Mouse (Mus musculus) NIH3T3 (cell line): ENCODE measurements around the gene Speer4f1.
A peak's percentile ranks its signal among the peaks of the same experiment; 100 is the strongest.
"Not testable (repeated sequence)": the region's sequence is repeated elsewhere in the genome, so short reads cannot be mapped to it uniquely, and the experiment has no call there.

Source experiments
- DNase-seq: peaks from one replicate; pipeline ENCODE4 v3.0.0-alpha.2; 2012; ENCODE audit warnings: low read depth

The Speer4f1 gene

DNA sequence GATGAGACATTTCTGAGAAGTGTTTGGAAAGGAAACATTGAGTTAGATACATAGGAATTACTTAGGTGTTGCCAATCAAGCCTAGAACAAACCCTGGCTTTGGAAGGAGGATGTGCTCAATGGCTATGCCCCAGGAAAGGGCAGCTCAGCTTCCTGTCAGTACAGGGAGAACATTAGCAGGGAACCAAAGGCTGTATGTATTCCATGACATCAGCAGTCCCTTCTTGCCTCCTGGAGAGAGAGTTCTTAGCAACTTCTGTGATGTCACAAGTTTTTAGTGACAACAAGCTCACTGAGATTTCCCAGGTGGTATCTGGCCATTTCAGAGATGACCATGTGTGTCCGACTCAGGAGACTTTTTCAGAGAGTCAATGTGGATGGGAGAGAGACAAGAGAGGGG lies at the start of gene Speer4f1:
Gene Speer4f1 (plus strand): TSS at position 301 of the 400 bp plus-strand sequence.
- DNase-seq: not testable (repeated sequence)

DNA sequence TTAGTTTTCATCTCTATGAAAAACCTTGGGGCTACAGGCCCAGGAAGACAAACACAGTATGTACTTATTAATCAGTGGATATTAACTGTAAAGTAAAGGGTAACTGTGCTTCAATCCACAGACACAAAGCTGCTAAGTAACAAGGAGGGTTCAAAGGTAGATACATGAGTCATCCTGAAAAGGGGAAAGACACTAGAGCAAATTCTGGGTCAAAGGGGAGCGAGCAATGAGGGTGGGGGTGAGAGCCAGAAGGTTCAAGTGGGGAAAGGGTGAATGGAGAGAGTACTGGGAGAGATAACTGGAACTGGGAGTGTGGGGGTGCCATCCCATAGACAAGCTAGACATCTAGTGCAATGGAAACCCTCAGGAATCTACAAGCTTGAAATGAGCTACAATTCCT lies 49.0 kb upstream of the Speer4f1 start:
- DNase-seq: no peak

DNA sequence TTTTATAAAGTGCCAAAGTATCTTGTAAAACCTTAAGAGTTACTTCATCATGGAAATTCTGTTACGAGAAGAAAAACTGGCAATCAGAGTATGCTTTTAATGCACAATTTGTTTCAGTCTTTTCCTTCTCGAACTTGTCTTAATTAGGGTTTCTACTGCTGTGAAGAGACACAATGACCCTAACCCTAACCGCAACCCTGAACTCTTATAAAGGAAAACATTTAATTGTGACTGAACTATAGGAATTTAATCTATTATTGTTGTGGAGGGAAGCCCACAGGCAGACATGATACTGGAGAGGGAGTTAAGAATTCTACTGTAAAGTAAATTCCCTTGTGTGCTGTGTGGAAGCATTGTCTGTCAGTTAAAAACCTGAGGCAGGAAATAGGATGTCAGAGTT lies 41.2 kb upstream of the Speer4f1 start:
- no peak for DNase-seq

DNA sequence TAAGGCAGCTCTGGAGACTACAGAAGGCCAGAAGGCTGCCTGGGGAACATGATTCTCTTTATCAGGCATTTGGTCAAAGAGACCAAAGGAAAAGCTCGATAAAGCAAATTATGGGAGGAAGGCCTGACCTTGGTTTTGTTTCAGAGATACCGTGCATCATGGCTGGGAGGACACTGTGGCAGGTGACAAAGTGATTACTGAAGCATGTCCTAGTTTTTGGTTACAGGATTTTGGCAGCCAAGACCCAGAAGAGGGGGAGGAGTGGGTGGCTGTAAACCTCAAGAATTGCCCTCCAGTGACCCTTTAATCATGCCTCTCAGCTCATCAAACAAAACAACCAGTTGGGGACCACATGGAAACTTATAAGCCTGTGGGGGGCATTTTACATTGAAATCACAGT lies 39.7 kb upstream of the Speer4f1 start:
- DNase-seq: no peak

DNA sequence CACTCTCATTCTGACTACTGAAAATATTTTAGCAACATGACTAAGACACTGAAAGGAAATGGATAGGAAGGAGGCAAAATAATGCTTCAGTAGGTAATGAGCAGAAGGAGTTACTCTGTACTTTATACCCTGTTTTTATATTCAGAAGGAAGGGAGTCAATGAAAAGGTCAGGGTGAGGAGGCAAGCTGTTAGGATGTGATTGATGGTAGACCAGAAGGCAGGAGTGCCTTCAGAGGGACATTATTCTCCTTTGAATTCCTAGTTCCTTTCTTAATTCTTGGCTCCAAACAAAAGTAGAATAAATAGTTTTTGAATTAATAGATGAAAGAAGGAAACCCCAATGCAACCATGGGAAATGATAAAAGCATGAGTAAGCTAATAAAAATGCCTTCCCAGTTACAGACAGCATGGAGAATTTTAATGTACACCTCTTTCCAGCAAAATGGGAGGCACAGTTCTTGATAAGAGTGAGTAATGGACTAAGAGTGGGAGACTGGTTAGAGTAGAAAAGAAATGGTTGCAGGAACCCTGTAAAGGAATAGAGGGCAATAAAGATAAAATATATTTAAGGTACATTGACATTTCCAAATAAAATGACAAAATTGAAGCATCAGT lies 36.3 kb upstream of the Speer4f1 start:
- no peak for DNase-seq

DNA sequence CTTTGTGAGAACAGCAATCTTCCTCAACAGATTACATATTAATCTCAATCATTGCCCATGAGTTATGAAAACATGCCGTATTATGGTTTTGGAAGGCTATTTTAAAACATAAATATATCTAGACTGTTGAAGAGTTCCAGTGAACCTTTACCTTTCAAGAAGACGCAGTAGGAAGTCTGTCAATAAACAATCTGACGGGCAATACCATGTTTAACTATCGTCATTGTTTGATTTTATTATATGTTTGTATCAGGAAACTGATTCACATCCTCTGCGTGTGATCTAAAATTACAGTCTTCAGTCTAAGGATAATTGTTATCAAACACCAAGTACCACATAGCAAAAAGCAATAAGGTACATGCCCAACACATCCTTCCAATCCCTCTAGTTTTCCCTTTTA lies 21.8 kb upstream of the Speer4f1 start:
- DNase-seq: no peak

DNA sequence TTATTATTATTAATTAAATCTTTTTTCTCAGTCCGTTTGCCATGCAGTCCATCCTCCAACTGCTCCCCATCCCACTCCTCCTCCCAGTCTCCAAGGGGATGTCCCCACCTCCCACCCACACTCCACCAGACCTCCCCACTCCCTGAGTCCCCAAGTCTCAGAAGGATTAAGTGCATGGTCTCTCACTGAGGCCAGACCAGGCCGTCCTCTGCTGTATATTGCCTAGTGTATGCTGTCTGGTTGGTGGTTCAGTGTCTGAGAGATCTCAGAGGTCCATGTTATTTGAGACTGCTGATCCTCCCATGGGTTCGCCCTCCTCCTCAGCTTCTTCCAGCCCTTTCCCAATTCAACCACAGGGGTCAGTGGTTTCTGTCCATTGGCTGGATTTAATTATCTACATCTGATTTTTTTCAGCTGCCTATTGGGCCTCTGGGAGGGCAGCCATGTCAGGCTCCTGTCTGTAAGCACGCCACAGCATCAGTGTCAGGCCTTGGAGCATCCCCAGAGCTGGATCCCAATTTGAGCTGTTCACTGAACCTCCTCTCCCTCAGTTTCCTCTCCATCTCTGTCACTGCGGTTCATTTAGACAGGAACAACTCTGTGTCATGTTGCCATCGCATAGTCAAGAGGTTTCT lies 20.8 kb upstream of the Speer4f1 start:
- DNase-seq: no peak

DNA sequence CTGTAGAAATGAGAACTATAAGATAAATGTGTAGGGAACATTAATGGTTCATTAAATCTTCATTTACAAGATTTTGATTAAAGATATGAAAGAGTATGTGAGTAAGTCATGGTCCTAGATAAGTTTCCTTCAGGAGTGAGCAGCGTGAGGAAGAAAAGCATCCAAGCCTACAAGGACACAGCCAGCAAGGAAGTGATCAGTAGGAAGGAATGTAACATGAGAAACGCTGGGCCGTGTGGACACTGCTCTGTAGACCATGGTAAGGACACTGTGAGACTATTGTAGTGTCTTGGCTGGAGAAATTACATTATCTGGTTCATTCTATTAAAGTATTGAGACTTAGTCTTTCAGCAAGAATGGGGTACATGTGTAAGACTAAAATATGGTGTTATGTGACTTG lies 19.2 kb upstream of the Speer4f1 start:
- DNase-seq: no peak

DNA sequence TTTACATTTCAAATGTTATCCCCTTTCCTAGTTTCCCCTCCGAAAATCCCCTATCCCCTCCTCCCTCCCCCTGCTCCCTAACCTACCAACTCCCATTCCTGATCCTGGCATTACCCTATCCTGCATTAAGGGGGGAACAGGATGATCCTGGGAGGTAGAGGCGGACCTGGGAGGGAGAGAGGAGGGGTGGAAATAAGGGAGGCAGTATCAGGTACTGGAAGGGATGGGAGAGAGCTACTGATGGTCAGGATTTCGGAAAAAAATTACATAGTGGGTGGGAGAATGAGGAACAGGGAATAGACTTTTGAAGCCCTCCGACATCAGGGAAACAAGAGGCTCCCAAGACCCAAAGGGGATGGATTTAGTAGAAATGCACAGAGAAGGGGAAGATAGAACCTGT lies 7.8 kb upstream of the Speer4f1 start:
- peak; percentile 6 for DNase-seq

DNA sequence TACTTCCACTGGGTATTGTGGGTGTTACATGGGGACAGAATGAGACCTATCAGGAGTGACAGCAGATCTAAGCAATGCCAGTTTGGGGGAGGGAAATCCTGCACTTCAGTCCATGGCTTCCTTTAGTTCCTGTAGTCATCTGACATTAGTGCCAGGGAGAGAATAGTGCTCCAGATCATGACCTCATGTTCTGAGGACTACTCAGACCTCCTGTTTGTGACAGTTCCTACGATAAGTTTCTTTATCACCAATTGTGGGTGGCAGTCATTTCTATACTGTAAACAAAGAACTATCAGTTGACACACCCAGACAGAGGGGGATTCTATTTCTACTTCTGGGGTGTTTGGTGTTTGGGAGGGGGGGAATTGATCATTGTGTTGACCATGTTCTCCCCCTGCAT lies 578 bp downstream of the Speer4f1 start:
- no peak for DNase-seq

DNA sequence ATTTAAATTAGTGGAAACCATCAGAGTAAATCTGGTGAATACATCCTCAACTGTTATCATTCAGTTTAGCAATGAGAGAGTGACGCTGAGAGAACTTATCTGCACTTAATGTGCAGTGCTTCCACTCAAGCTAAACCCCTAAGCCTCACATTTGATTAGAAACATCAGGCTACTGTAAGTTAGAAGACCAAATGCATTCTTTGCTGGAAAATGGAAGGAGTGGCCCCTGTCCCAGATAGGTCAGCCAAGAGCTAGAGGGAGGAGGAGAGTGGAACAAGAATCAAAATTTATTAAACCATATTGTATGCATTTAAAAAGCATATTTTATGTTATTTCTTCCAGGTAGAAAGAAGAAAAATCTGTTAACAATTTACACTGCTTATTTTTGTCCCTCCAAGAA lies 14.0 kb downstream of the Speer4f1 start:
- no peak for DNase-seq

DNA sequence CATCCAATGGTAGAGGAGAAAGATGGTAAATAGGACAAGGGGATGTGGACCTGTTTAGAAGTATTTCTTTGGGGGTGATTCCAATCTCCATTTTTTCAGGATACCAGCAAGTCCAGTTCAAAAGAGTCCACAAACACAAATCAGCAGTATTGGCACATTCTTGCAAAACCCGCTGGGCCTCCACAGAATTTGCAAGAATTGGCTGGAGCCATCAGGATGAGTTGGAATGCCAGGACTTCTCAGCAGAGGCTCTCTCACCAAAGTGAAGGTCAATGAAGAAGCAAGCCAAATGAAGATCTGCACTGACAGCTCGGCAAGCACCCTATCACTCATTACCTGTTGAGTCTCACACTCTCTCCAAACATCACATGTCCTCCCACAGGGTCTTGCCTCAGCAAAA lies 19.7 kb downstream of the Speer4f1 start:
- DNase-seq: no peak

DNA sequence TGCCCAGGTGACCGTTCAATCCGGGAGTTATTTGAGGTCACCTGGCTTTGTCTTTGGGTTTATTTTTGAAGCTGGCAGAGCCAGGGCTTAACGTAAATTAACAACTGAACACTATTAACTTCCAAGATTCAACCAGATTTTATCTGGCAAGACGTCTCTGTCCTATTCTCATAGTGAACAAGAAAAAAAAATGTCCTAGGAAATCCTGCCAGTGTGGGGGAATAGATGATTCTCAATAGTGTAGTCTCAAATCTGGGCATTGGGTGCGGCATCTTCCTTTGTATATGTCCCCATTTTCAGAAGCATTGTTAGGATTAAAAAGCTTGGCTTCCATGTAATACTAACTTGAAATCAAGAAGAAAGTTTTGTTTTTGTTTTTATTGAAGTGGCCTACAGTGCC lies 20.8 kb downstream of the Speer4f1 start:
- DNase-seq: no peak

DNA sequence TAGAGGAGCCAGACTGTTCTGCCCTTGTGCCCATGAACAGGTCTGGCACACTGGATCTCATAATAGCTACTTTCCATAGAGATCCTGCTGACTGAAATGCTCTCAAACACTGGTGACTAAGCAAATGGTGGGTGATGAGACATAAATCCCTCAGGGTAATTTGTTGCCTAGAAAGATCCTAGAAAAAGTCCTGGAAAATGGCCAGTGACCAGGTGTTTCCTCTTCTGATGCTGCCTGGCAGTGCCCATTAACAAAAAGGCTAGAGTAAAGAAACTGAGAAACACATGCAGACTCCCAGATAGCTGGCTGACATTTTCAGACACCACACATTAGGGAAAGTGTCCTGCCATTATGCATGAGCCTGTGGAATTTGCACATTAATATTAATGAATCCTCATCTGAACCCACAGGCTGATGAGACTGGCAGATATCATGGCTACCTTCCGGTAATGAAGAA lies 24.0 kb downstream of the Speer4f1 start:
- DNase-seq: no peak

DNA sequence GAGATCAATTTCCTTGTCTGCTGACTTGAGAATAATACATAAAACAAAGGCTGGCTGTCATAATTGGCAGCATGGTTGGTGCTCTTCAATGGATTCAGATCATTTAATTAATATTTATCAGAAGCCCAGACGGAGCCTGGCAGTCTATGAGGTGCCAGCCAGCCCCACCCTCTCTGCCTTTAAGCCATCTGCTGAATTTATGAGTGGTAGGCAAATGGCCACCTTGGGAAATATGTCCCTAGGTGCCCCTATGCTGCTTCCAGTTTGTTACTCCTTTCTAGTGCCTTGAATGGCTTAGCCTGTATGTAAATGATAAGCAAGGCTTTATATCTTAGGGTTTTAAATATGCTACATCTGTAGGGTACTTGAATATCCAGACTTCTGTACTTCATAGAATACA lies 25.0 kb downstream of the Speer4f1 start:
- no peak for DNase-seq

DNA sequence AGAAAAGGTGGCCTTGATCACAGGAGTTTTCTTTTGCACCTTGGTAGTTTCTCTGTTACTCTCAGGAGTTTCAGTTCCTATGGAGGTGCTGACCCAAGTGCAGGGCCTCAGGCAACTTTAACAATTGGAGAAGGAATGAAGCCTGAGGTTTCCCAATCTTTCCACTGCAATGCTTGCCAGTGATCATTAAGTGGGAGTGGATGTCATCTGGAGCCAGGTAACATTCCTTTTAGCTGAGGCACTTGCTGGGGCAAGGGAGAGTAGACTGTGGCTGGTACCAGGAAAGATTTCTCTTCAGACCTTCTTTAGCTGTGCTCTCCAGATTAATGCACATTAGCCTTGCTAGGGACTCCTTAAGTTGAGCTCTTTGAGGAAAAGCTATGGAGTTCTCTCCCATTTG lies 29.6 kb downstream of the Speer4f1 start:
- no peak for DNase-seq

DNA sequence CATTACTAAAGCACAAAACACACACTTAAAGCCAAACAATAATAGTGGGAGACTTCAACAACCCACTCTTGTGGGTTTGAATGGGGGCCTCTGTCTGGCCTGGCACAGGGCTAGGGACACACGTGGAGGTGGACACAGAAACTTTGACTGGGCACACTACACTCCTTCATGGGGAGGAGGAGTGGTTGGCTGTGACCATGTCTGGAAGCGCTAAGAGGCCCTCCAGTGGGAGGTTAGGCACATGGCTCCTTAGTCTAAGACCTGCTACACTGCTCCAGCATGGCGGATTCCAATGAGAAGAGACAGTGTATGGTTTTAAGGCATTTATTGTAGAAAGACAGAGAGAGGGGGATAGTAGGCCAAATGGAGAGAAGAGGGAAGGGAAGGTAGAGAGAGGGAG lies 32.1 kb downstream of the Speer4f1 start:
- DNase-seq: no peak
